Mouse (Mus musculus): ENCODE measurements at regions not wholly inside any gene's neighbourhood (a gene's known extent, or its start where the extent isn't known, plus 50 kb on each side); places are given as distances from the start of the nearest gene placed in this dataset.

DNA sequence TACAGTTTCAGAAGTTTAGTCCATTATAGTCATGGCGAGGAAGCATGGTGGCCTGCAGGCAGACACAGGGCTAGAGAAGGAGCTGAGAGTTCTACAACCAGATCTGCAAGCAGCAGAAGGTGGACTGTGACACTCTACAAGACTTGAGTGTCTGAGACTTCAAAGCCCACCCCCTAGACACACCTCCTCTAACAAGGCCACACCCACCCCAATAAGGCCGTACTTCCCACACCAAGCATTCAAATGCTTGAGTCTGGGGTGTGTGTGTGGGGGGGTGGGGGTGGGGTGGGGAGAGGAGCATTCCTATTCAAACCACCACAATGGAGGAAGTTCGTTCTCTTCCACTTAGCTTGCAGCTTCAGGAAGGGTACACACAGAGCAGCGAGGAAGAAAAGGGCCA lies 55.8 kb upstream of the 1700024P04Rik start:
- Histone ChIP-seq H3K9me3 (ENCODE audit: control insufficient read depth, low read length) (no peaks in the 10 kb centered on the region), H3K4me3 (ENCODE audit: low read length) (no peak overlapping the region), H3K36me3 (ENCODE audit: control insufficient read depth, insufficient read depth, low read length) (no peaks in the 10 kb centered on the region), H3K27me3 (ENCODE audit: control insufficient read depth, insufficient read depth, low read depth, low read length) (no peaks in the 10 kb centered on the region), H3K9ac (ENCODE audit: low read length) (no peak overlapping the region), H3K27ac (ENCODE audit: low read length) (no peak overlapping the region), H3K4me1 (replicated peaks; ENCODE audit: control insufficient read depth, insufficient read depth, low read length) (0 out of 2 replicates have a peak, but pooled peaks cover 3% of the 10 kb centered on the region), H3K4me2 (ENCODE audit: low read depth, low read length) (no peak overlapping the region)
- 69% methylated on average over 4 of the region's 4 CpGs for WGBS
- 0 out of 2 replicates have a peak, but pooled peaks have one; percentile 42 for ATAC-seq (ENCODE audit: low read depth)

DNA sequence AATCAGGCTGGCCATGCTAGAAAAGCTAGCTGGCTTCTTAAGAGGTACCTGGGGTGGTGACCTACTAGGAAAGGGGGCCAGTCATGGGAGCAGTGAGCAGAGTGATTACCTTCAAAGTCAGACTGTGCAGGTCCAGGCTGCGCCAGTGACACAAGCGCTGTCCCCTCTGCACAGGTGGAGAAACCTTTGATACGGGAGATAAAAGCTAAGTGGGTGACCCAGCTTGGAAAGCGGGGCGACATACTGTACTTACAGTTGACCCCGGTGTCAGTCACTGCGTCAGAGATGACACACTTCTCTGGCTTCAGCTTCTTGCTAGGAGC lies 54.7 kb upstream of the 1700024P04Rik start:
- no peaks in the 10 kb centered on the region for H3K27me3 ChIP-seq (ENCODE audit: control insufficient read depth, insufficient read depth, low read depth, low read length)
- ATAC-seq (ENCODE audit: low read depth), result 0 out of 2 replicates have a peak, but pooled peaks have one; percentile 35
- no peak overlapping the region for H3K9ac ChIP-seq (ENCODE audit: low read length)
- no peaks in the 10 kb centered on the region for H3K9me3 ChIP-seq (ENCODE audit: control insufficient read depth, low read length)
- H3K4me3 ChIP-seq (ENCODE audit: low read length), result no peak overlapping the region
- H3K4me2 ChIP-seq (ENCODE audit: low read depth, low read length), result no peak overlapping the region
- H3K4me1 ChIP-seq (replicated peaks; ENCODE audit: control insufficient read depth, insufficient read depth, low read length), result 0 out of 2 replicates have a peak, but pooled peaks cover 3% of the 10 kb centered on the region
- H3K36me3 ChIP-seq (ENCODE audit: control insufficient read depth, insufficient read depth, low read length), result no peaks in the 10 kb centered on the region
- H3K27ac ChIP-seq (ENCODE audit: low read length), result no peak overlapping the region
- 63% methylated on average over 7 of the region's 7 CpGs for WGBS

DNA sequence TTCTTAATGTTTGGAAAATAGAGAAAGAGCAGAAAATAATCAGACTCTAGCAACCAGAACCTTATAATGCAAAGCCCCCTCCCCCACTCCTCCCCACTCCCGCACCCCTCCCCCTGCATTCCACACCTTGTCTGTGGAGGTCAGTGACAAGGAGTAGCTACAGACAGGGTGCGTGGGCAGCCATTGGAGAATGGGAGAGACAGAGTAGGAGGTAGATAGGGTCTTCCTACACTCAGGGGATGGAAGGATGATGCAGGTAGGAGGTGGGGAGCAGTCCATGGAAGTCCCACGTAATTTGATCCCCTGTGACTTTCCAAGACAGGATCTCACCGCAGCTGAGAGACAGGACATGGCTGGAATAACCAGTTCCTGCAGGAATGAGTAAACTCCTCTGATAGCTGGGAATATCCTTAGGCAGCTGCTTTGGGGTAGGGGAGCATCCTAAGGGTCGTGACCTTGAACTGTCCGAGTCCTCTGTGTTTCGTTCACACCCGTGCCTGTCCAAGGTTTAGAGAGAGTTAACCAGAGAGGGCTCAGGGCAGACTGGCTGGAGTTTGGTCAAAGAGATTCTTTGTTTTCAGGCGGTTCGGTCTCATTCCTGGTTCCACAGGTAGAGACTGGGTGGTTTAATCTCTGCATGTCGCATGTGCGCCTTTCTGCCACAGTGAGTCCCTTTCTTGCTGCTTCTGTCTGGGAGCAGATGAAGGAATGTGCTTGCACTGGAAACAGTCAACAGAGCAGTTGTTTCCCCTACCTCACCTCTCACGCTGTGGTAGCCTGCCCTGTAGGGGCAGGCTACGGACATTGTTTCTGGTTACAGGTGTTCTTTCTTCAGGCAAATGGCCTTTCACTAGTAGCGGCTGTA lies 54.1 kb upstream of the 1700024P04Rik start:
- 0 out of 2 replicates have a peak overlapping the region, but pooled peaks have one; percentile 3 for H3K4me2 ChIP-seq (ENCODE audit: low read depth, low read length)
- ATAC-seq (ENCODE audit: low read depth), result peak; percentile 16; the same call in 1 of the 2 replicates
- no peaks in the 10 kb centered on the region for H3K9me3 ChIP-seq (ENCODE audit: control insufficient read depth, low read length)
- no peak overlapping the region for H3K9ac ChIP-seq (ENCODE audit: low read length)
- H3K4me1 ChIP-seq (replicated peaks; ENCODE audit: control insufficient read depth, insufficient read depth, low read length), result 0 out of 2 replicates have a peak, but pooled peaks cover 3% of the 10 kb centered on the region
- no peaks in the 10 kb centered on the region for H3K36me3 ChIP-seq (ENCODE audit: control insufficient read depth, insufficient read depth, low read length)
- no peaks in the 10 kb centered on the region for H3K27me3 ChIP-seq (ENCODE audit: control insufficient read depth, insufficient read depth, low read depth, low read length)
- no peak overlapping the region; the same call in 1 of the 2 replicates for H3K27ac ChIP-seq (ENCODE audit: low read length)
- no peak overlapping the region for H3K4me3 ChIP-seq (ENCODE audit: low read length)
- 24% methylated on average over 15 of the region's 15 CpGs for WGBS

DNA sequence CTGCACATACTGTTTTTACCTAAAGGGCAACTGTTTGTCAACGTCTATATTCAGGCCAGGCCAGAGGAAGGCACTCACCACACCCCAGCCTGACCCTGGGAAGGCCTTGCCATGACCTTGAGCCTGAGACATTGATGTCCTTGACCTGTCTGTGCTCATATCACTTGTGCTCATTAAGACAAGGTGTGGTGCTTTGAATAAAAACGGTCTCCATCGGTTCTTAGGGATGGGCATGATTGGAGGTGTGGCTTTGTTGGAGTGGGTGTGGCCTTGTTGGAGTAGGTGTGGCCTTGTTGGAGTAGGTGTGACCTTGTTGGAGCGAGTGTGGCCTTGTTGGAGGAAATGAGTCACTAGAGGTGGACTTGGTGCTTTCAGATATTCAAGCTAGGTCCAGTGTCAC lies 52.8 kb upstream of the 1700024P04Rik start:
- H3K9ac ChIP-seq (ENCODE audit: low read length), result no peak overlapping the region
- no peaks in the 10 kb centered on the region for H3K9me3 ChIP-seq (ENCODE audit: control insufficient read depth, low read length)
- H3K36me3 ChIP-seq (ENCODE audit: control insufficient read depth, insufficient read depth, low read length), result no peaks in the 10 kb centered on the region
- H3K4me3 ChIP-seq (ENCODE audit: low read length), result no peak overlapping the region
- ATAC-seq (ENCODE audit: low read depth), result no peak
- no peaks in the 10 kb centered on the region for H3K27me3 ChIP-seq (ENCODE audit: control insufficient read depth, insufficient read depth, low read depth, low read length)
- no peak overlapping the region for H3K27ac ChIP-seq (ENCODE audit: low read length)
- WGBS, result 84% methylated on average over 4 of the region's 4 CpGs
- H3K4me2 ChIP-seq (ENCODE audit: low read depth, low read length), result no peak overlapping the region
- H3K4me1 ChIP-seq (replicated peaks; ENCODE audit: control insufficient read depth, insufficient read depth, low read length), result 0 out of 2 replicates have a peak, but pooled peaks cover 3% of the 10 kb centered on the region

Measured in lung, embryonic 16.5 days (tissue).